12 mouse cellular contexts compared by ENCODE assay signal in genomic region chr6:99931588-99931987, GRCm38 (mm10).
DNase-seq lines count a peak whose midpoint lies in the region; ATAC-seq and TF ChIP-seq lines count a peak whose summit lies in the region.
"Had no signal": no experiment of that assay in that cellular context is flagged by ENCODE, and none has a peak within 500 bp of the region (broad histone marks: within the 10 kb centered on the region; RNA-seq: fewer than 3 reads in every experiment).

No protein-coding gene starts in this region.

- 52% methylated on average over 4 of the region's 4 CpGs for WGBS in heart, embryonic 12.5 days
- WGBS in forebrain, embryonic 13.5 days = 83% methylated on average over 4 of the region's 4 CpGs

- intact Hi-C loops in heart, postnatal 10 days (cut with DNase I) = loop anchor here (5.0 kb wide), 2 partner anchors 36 to 81 kb away; no protein-coding TSS in a partner anchor

- H3K27me3 ChIP-seq in heart, embryonic 12.5 days (replicated peaks) = no peaks in the 10 kb centered on the region; the same call in 1 of the 2 replicates
- no peaks in the 10 kb centered on the region for H3K27me3 ChIP-seq in C2C12 (ENCODE audit: control insufficient read depth, insufficient read depth, insufficient read length)
- H3K27me3 ChIP-seq in forebrain, embryonic 13.5 days = no peaks in the 10 kb centered on the region

- H3K4me3 ChIP-seq in heart, embryonic 12.5 days = no peak overlapping the region
- no peak overlapping the region for H3K4me3 ChIP-seq in C2C12 (ENCODE audit: insufficient read depth, poor library complexity, severe bottlenecking)
- H3K4me3 ChIP-seq in forebrain, embryonic 13.5 days = no peak overlapping the region
- H3K4me3 ChIP-seq: neural tube, embryonic 13.5 days had no signal

- no peaks in the 10 kb centered on the region for H3K79me3 ChIP-seq in C2C12 (ENCODE audit: low read depth)

- no peak for ATAC-seq in heart, embryonic 12.5 days (ENCODE audit: insufficient number of reproducible peaks, low FRiP score)
- ATAC-seq in forebrain, embryonic 13.5 days = no peak

- no peak overlapping the region for H3K4me2 ChIP-seq in heart, embryonic 12.5 days
- no peak overlapping the region for H3K4me2 ChIP-seq in forebrain, embryonic 13.5 days
- H3K4me2 ChIP-seq: liver, embryonic 11.5 days; neural tube, embryonic 13.5 days had no signal

- H3K4me1 ChIP-seq in heart, embryonic 12.5 days (replicated peaks) = peaks cover 52% of the 10 kb centered on the region
- peaks cover 6% of the 10 kb centered on the region for H3K4me1 ChIP-seq in forebrain, embryonic 13.5 days

- H3K79me2 ChIP-seq in C2C12 (ENCODE audit: control insufficient read depth, insufficient read depth) = no peaks in the 10 kb centered on the region

- no peak for TF ChIP-seq CTCF in C2C12 (IDR thresholded peaks at IDR 0.05; ENCODE audit: control insufficient read depth, insufficient read depth, insufficient read length)

- H3K9ac ChIP-seq in heart, embryonic 12.5 days = no peak overlapping the region
- H3K9ac ChIP-seq in forebrain, embryonic 13.5 days = no peak overlapping the region
- H3K9ac ChIP-seq: neural tube, embryonic 13.5 days had no signal

- H3K36me3 ChIP-seq in heart, embryonic 12.5 days = no peaks in the 10 kb centered on the region
- no peaks in the 10 kb centered on the region for H3K36me3 ChIP-seq in C2C12 (ENCODE audit: control insufficient read depth, insufficient read depth)
- H3K36me3 ChIP-seq in forebrain, embryonic 13.5 days (ENCODE audit: poor library complexity, severe bottlenecking) = no peaks in the 10 kb centered on the region
- H3K36me3 ChIP-seq: neural tube, embryonic 13.5 days had no signal

- DNase-seq in heart, adult 18-20 months = peak; percentile 56
- peak; percentile 74 to 84 for DNase-seq in heart, postnatal 10 days
- peak; percentile 64 for DNase-seq in lung, postnatal 36 days
- DNase-seq in thymus, adult 18-20 months = no peak
- DNase-seq in layer of hippocampus, adult 8-10 months (ENCODE audit: low spot score in 2 of 2) = no peak
- DNase-seq: adrenal gland, postnatal 14 days; cerebellum, adult 8-10 months had no signal

- no peak overlapping the region for H3ac ChIP-seq in C2C12 (ENCODE audit: control insufficient read depth, insufficient read length, low read depth)

- H3K9me3 ChIP-seq in heart, embryonic 12.5 days (replicated peaks) = no peaks in the 10 kb centered on the region
- no peaks in the 10 kb centered on the region for H3K9me3 ChIP-seq in forebrain, embryonic 13.5 days (replicated peaks)
- H3K9me3 ChIP-seq: neural tube, embryonic 13.5 days had no signal

- H3K27ac ChIP-seq in heart, embryonic 12.5 days (ENCODE audit: poor library complexity, severe bottlenecking) = no peak overlapping the region
- H3K27ac ChIP-seq in forebrain, embryonic 13.5 days = no peak overlapping the region
- H3K27ac ChIP-seq: neural tube, embryonic 13.5 days had no signal

TF ChIP-seq in C2C12, 6 proteins besides CTCF, POLR2A, EP300 and RAD21:
- TF ChIP-seq MYOD1 (IDR thresholded peaks at IDR 0.05; ENCODE audit: control insufficient read depth, insufficient read length, low read depth) (peak; percentile 65), MAX (IDR thresholded peaks at IDR 0.05) (no peak), FOSL1 (IDR thresholded peaks at IDR 0.05; ENCODE audit: insufficient read depth, low read length, poor library complexity, severe bottlenecking) (peak; percentile 33)

Comparison
In these comparisons a context has a peak if more than half of its experiments do, and no peak if none do; other contexts are left out.
1. DNase-seq: peak in heart, adult 18-20 months (2 of 2), heart, postnatal 10 days (2 of 2) and lung, postnatal 36 days (single experiment); none in thymus, adult 18-20 months (0 of 2) and layer of hippocampus, adult 8-10 months (0 of 2).